Mouse (Mus musculus): ENCODE results near the gene Ear2. TPM values are rescaled to one million over a fixed set of nuclear protein-coding genes. Genes with fewer than 3 reads are reported as not detected.
"Not testable (repeated sequence)": the region's sequence is repeated elsewhere in the genome, so short reads cannot be mapped to it uniquely, and the experiment has no call there.

Ear2 gene
- polyA plus RNA-seq, 1 experiment from 2014 or later, result not detected

DNA sequence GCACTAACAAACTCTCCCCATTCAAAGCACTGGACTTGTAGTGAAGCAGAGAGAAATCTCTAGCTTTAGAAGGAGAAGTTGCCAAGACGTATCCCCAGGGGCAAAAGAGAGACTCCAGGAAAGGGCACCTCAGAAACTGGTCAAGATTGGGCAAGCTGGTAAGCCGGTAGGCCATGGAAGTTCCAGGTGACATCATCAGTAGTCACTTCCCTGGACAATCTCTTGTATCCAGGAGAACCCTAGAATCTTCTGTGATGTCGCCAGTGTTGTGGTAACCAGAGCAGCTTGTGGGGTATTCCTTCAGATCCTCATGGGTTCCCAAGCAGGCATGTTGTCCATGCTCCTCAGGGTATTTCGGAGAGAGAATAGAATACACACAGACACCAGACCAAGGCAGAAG lies 21.1 kb downstream of the Ear2 start, which contains the start of gene Gm3327:
Gene Gm3327 (plus strand): TSS at position 301 of the 400 bp plus-strand sequence.
- H3K4me3 ChIP-seq (ENCODE audit: low read depth, low read length); H3K36me3 ChIP-seq (ENCODE audit: control insufficient read depth, insufficient read depth, low read length); H3K4me1 ChIP-seq (ENCODE audit: control insufficient read depth, insufficient read depth, low read length); H3K9ac ChIP-seq (replicated peaks; ENCODE audit: low read depth, low read length); H3K4me2 ChIP-seq (ENCODE audit: low read depth, low read length); H3K27ac ChIP-seq (ENCODE audit: low read depth, low read length); H3K9me3 ChIP-seq (ENCODE audit: control insufficient read depth, low read length); H3K27me3 ChIP-seq (ENCODE audit: control insufficient read depth, insufficient read depth, low read length); ATAC-seq (ENCODE audit: low read depth): not testable (repeated sequence)
- 85% methylated on average over 3 of the region's 4 CpGs for WGBS

Other genes starting within 250 kb of the Ear2 start
- gene Ear1, start 227.1 kb upstream of the Ear2 start, polyA plus RNA-seq (2014; fragmentation: Nextera tagmentation; extraction: Ambion mirVana), result not detected in 2 replicates
- not detected in 2 replicates for gene Ear10, start 179.1 kb upstream of the Ear2 start, polyA plus RNA-seq (2014; fragmentation: Nextera tagmentation; extraction: Ambion mirVana)
- 7.5 and 7.9 TPM in 2 replicates for gene Gm8113, start 177.3 kb upstream of the Ear2 start, polyA plus RNA-seq (2014; fragmentation: Nextera tagmentation; extraction: Ambion mirVana)
- gene Ang5, start 145.6 kb upstream of the Ear2 start, polyA plus RNA-seq (2014; fragmentation: Nextera tagmentation; extraction: Ambion mirVana), result not detected in 2 replicates
- gene Ang6, start 100.4 kb upstream of the Ear2 start, polyA plus RNA-seq (2014; fragmentation: Nextera tagmentation; extraction: Ambion mirVana), result not detected in 2 replicates
- not detected in 2 replicates for gene Gm3327, start 21.2 kb downstream of the Ear2 start, polyA plus RNA-seq (2014; fragmentation: Nextera tagmentation; extraction: Ambion mirVana)
- gene Gm8212, start 95.0 kb downstream of the Ear2 start, polyA plus RNA-seq (2014; fragmentation: Nextera tagmentation; extraction: Ambion mirVana), result not detected in 2 replicates
- gene 4930503E14Rik, start 110.6 kb downstream of the Ear2 start, polyA plus RNA-seq (2014; fragmentation: Nextera tagmentation; extraction: Ambion mirVana), result not detected in 2 replicates
- gene Gm8220, start 182.9 kb downstream of the Ear2 start, polyA plus RNA-seq (2014; fragmentation: Nextera tagmentation; extraction: Ambion mirVana), result not detected in 2 replicates
- gene Gm5930, start 235.9 kb downstream of the Ear2 start, polyA plus RNA-seq (2014; fragmentation: Nextera tagmentation; extraction: Ambion mirVana), result not detected in 2 replicates

Data from neural tube, embryonic 14.5 days (tissue).